Mouse (Mus musculus) E14TG2a.4 (cell line): Measurements from ENCODE around the gene Utrn.

Experiments
- CTCF ChIP-seq: conservative IDR thresholded peaks from 2 replicates; pipeline ENCODE4 v1.5.1; 2014; ENCODE audit warnings: low read length
- POU5F1 ChIP-seq: IDR thresholded peaks from 2 replicates; pipeline ENCODE4 v1.6.1; 2014; ENCODE audit warnings: low read length, borderline replicate concordance

DNA sequence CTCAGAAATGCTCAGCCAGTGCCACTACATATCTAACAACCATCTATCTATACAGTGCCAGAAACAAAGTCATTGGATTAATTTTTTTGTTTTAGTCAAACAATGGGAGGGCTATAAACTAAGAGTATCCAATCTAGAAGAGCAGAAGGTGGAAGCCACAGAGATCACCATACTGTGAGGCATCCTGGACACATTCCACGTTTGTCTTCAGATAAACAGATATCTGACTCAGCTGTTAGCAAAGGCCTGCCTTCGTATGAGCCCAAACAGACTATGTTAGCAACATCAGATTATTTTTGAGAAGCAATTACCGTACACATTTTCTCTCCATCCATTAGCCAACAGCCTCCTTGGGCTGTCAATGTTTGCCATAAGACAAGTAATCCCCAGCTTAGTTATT lies 250.8 kb downstream of the Utrn start:
- TF ChIP-seq CTCF (no peak), POU5F1 (no peak)
